Mouse (Mus musculus) naive thymus-derived CD4-positive, alpha-beta T cell, adult 2 months (primary cell): ENCODE data around the gene Mink1.
"Not testable (repeated sequence)": the region's sequence is repeated elsewhere in the genome, so short reads cannot be mapped to it uniquely, and the experiment has no call there.

Source experiments
- DNase-seq: peaks from one replicate; pipeline ENCODE4 v3.0.0-alpha.2; 2011; ENCODE audit warnings: low read depth

Mink1 gene

DNA sequence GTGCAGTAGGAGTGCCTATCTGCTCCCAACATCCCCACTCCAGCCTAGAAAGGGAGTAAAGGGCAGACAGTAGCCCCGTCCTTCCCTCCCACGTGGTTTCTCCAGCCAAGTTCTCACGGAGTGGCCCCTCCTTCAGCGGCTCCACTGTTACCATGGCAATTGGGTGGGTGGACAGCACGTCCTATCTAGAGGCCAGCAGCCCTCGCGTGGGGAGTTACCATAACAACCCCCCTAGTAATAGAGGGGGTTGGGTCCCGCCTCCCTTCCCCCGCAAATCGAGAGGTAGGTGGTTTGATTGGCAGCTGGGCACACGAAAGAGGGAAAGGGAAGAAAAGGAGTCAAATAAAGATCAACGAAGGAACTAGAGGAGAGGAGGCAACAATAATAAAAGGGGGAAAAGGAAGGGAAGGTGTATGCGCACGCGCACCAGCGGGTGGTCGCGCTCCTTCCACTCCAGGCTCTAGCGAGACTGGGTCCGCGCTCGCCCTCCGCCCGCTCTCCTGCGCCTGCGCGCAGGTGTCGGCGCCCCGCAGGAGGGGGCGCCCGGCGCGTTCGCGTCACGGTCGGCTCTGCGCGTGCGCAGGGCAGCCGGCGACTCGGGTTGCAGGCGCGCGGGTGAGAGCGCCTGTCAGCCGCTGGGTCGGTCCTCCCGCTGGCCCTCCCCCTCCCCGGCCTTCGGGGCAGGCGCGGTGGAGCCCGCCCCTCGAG is at the start of gene Mink1:
Gene Mink1 (plus strand): TSS at position 595 of the 708 bp plus-strand sequence.
- peak; percentile 92 for DNase-seq

DNA sequence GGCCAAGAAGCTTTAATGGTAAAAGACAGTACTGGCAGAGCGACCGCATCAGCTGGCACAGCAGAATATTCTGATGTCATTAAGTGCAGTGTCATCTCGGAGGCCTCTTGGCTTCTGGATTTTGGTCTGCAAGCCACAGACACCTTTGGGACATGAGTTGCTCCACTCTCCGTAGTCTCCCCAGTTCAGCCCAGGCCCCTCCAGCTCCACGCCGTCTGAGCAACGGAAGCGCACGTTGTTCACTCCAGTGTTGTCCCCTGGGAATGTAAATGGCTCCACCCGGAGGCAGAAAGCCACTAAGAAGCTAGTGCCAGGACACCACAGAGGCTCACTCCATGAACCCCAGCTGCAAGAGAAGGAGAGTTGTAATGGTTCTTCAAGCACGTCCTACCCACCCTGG is 49.2 kb upstream of the Mink1 start:
- DNase-seq, result no peak

DNA sequence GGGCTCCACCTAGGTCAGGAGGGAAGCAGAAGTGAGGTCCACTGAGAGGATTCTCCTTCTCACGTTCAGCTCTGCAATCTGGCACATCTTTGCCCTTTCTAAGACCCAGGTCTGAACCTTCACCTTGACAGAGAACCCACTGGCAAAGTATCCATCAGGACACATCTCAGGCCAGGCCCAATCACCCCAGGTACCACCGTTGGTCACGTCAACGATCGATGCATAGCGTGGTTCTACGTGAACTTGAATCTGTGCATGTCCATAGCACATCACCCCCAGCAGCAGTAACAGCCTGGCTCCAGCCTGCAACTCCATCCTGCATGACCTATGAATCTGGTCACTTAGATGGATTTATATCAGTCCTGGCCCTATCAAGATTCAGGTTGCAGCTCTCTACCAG is 48.4 kb upstream of the Mink1 start, which contains the start of gene Vmo1:
Gene Vmo1 (minus strand): TSS at position 329 of the 400 bp plus-strand sequence.
- DNase-seq, result no peak

DNA sequence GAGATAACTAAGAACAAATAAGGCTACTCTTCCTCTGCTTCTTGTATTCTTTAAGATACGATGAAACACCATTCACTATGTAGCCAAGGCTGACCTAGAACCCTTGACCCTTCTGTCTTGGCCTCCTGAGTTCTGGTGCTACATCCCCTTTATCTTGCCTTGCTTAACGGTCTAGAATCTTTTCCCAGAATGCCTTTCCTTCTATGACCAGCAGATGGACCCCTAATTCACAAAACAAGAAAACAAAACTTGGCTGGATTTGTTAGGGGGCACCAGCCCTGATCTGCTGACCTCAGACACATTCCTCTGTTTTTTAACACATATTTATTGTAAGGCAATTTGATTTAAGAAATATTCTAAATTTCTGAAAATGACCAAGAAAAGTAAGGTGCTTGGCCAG is 46.3 kb upstream of the Mink1 start:
- peak; percentile 77 for DNase-seq

DNA sequence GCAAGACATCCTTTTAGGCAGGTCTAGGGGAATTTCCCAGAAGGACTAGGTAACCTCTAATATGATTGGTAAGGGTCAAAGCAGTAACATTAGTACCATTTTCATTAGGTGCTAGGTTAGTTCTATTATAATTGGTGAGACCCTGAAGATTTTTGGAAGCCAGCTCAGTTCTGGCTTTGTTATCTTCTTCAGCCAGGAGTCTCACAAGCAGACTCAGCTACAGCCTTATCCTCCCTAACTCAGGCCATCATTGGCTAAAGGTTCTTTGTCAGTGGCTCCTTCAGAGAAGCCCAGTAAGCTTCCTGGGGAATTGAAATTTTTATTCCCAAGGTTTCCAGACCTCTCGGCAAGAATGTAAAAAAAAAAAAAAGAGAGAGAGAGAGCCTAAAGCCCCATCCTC is 44.2 kb upstream of the Mink1 start:
- no peak for DNase-seq

DNA sequence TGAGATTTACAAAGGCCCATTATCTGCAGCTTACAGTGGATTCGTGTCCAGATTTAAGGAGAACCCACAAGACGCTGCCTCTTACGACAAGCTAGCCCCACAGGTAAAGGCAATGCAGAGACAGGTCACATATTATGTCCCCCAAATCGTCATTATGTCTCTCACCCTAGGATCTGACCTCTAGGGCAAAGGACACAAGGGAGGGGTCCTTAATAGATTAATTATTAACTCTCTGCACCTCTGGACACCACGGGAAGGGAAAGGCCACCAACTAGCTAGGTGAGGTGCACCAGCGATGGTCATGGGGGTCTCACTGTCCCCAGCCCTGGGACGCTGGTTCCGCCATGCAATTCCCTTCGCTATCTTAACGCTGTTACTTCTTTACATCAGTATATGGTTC is 43.8 kb upstream of the Mink1 start, which contains the start of gene Gltpd2:
Gene Gltpd2 (plus strand): TSS at position 274 of the 400 bp plus-strand sequence.
- no peak for DNase-seq

DNA sequence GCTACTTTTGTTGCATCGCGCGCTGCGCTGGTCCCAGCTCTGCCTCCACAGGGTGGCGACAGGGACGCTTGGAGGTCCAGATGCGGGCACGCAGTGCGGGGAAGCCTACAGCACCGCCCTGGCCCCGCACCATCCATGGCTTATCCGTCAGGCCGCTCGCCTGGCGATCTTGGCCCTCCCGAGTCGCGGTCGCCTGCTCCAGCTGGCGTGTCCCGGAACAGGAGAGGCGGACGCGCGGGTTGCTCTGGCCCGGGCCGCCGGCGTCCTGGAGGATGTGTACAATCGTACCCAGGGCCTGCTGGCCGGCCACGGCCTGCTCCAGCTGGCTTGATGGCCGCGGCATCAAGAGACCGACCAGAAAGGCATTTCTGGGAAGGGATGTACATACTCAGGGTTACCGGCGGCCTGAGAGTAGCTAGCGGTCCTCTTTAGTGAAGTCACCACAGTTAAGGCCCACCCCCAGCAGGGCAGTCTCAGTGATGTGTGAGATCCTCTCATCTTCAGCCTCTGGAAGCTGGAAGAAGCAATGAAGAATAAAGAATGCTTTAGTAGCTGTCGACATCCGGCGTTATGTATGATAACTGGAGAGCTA is 42.4 kb upstream of the Mink1 start:
- DNase-seq, result no peak

DNA sequence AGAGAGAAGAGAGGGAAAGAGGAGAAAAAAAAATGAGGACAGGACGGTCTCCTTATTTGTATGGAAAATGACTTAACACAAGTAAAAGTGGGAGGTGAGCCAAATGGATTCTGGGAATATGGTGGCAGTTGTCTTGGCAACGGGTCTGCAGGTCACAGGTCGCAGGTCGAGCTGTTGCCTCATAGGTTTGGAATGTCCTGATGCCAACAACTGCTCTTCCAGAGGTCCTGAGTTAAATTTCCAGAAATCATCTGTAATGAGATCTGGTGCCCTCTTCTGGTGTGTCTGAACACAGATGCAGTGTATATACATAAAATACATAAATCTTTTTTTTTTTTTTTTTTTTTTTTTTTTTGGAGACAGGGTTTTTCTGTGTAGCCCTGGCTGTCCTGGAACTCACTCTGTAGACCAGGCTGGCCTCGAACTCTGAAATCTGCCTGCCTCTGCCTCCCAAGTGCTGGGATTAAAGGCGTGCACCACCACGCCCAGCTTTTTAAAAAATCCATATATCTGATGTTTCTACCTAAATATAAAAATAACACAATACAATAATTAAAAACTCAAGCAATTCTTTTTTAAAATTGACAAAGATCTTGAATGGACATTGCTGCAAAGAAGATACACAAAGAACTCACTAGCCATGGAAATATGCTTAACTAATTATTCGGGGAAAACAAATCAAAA is 39.2 kb upstream of the Mink1 start:
- not testable (repeated sequence) for DNase-seq

DNA sequence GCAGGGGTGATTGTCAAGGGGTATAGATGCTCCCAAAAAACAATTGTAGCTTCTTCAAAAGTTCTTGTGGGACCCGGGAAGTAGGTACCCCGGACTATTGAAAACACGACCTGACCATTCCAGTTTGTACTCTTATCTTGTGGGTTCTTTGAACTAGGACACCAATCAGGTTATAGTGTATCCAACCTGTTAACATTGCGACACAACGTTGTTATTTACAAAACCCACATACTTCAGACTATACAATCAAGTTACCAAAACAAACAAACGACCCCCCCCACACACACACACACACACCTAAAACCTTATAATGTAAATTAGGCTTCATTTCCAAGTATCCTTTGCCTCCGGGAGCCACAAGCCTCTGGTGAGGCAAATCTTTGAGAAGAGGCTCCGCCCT is 37.9 kb upstream of the Mink1 start:
- DNase-seq, result no peak

DNA sequence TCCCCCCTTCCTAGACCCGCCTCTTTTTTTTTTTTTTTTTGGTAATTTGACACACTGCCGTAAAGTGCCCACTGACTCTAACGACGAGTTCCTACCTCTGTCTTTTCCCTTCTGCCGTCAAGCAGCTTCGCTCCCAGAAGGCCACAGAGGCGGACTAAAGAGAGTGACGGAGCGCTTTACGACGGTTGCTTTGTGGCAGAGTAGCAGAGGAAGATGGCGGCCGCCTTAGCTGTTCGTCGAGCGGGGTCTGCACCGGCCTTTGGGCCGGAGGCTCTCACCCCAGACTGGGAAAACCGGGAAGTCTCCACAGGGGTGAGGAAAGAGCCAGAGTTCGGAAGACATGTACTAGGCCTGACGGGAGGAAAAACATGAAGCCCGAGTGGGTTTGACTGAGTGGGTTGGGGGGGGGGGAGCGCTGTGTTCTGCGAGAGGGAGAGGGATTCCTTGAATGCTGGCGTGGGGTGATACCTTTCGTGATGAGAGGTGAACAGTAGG is 37.5 kb upstream of the Mink1 start, which contains the start of gene Psmb6:
Gene Psmb6 (plus strand): TSS at position 184 of the 495 bp plus-strand sequence.
- DNase-seq, result peak; percentile 95

DNA sequence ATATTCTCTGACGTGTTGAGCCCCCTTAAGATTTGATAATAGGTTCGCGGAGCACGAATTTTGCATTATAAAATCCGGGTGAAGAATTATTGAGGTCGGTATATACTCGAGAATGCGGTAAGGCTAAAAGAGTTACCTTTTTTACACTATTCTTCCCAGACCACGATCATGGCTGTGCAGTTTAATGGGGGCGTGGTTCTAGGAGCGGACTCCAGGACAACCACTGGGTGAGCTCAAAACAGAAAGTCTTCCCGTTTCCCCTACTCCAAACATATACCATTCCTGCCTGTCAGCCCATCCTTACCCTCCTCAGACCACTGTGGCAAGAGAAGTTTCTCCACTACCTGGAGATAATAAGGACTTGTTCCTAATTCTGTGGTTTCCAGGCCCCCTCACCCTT is 37.0 kb upstream of the Mink1 start:
- no peak for DNase-seq

DNA sequence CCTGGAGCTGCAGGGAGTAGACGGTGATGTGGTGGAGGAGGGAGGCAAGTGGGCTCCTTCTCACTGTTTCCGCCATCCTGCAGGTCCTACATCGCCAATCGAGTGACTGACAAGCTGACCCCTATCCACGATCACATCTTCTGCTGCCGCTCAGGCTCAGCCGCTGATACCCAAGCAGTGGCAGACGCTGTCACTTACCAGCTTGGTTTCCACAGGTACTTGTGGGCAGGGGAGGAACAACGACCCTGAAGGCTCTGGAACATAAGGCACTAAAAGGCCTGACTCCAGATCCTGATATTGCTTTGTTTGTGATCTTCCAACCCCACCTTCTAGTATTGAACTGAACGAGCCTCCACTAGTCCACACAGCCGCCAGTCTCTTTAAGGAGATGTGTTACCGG is 36.5 kb upstream of the Mink1 start:
- DNase-seq, result no peak

DNA sequence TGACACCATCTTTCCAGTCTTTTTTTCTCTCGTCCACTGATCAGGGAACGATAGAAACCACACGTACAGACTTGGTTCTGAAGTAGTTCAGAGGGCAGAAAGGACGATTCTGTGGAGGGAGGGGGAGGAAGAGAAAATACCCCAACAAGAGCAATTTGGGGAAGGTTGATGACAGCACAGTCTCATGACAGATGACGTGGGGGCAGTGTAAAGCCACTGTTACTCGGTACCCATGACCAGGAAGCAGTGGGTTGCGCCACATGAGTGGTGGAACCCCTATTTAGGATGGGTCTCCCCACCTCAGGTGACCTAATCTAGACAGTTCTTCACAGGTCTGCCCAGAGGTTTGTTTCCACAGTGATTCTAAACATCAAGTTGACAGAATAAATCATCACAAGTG is 34.1 kb upstream of the Mink1 start:
- DNase-seq, result no peak

DNA sequence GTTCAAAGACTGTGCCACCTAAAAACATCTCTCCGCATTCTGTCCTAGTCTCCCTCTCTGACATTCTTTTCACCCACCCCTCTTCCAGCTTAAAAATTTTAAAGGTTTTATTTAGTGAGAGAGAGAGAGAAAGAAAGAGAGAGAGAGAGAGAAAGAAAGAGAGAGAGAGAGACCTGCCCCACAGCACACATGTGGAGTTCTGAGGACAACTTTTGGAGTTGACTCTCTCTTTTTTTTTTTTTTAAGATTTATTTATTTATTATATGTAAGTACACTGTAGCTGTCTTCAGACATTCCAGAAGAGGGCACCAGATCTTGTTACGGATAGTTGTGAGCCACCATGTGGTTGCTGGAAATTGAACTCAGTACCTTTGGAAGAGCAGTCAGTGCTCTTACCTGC is 31.6 kb upstream of the Mink1 start:
- not testable (repeated sequence) for DNase-seq

DNA sequence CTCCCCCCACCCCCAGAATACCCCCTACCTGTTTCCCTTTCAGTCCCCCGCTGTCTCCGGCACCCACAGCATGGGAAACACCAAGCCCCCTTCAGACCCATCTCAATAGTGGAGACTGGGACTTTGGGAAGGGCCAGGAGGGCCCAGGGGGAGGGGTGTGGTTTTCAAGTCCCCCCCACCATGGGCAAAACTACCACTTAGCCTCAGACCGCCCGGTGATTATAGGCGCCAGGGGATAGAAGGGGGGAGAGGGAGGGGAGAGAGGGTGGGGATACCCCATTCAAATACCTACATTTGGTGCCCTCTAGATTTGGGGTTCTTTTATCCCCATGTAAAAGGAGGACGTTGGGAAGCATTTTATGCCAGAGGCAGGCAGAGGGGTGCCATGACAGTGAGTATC is 29.8 kb upstream of the Mink1 start, which contains the start of gene Gm40193:
Gene Gm40193 (minus strand): TSS at position 101 of the 400 bp plus-strand sequence.
- DNase-seq, result no peak

DNA sequence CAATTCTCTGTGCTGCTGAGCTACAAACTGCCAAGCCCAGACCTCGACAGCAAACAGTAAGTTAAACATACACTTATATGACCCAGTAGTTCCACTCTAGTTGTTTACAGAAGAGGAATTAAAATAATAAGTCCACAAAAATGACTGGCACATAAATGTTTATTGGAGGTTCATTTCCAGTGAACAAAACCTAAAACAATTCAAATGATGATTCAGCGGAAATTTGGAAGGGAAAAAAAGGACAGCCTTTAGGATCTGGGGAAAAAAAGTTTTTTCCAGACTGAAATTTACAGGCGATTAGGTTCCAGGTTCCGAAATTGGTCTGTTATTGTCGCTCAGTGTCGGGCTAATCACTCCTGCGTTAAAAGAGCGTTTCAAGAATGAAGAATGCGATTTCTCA is 23.3 kb upstream of the Mink1 start:
- DNase-seq, result no peak

DNA sequence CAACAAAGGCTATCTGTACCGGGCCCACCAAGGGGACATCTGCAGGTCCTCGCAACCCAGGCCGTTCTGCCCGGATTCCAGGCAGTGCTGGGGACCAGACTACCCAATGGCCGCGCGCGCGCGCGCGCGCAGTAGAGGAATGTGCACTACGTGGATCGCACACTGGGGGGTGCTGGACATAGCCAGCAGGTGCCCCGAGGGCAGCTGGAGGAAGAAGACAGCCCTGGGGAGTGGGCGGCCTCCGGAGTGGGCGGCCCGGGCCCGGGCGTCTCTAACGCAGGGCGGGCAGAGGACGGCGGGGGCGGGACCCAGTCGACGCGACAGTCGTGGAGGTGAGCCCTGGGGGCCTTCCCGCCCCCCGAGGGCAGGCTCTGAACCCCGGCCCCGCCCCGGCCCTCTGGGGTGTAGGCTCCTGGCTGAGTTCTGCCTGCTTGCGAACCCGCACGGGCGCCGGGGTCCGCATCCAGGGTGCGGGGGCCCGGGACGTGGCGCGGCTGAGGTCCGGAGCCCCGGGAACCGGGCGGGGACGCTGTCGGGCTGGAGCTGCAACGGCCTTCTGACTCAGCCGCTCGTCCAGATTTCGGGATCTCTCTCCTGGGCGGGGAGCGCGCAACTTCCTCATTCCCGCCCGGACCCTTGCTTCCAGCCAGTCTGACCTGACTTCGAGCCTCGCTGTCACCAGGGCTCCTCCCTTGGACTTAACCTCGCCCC is 22.6 kb upstream of the Mink1 start, which contains the start of gene Pld2:
Gene Pld2 (plus strand): TSS at position 188 of the 711 bp plus-strand sequence.
- peak; percentile 89 for DNase-seq

DNA sequence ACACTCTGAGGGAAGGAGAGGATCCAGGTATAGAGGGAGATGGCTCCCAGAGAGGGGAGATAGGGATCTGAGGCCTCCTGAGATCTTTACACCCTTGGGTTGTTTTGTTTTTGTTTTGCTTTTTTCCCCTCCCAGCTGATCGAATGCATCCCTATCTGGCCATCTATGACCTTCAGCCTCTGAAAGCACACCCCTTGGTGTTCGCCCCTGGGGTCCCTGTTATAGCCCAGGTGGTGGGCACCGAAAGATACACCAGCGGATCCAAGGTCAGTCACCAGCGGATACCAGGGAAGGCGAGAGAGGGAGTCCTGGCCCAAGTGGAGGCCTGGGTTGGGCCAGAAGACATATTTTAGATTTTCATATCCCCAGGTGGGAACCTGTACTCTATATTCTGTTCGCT is 21.8 kb upstream of the Mink1 start:
- no peak for DNase-seq

DNA sequence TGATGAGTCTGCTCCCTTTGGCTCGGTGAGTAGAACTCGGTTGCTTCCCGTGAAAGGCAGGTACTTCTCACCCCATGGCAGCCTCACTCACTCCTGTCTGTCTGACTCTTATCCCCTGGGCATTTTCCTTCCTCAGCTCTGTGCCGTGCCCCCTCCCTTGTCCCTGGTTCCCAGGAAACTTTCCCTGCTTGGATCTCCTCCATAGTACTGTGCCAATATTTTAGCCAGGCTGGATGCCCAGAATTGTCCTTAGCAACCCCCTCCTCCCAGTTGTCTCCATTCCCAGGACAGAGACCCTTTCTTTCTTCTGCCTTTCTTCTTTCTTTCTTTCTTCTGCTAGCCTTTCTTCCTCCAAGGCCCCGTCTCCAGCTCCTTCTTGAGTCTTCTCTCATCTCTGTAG is 21.3 kb upstream of the Mink1 start:
- no peak for DNase-seq

DNA sequence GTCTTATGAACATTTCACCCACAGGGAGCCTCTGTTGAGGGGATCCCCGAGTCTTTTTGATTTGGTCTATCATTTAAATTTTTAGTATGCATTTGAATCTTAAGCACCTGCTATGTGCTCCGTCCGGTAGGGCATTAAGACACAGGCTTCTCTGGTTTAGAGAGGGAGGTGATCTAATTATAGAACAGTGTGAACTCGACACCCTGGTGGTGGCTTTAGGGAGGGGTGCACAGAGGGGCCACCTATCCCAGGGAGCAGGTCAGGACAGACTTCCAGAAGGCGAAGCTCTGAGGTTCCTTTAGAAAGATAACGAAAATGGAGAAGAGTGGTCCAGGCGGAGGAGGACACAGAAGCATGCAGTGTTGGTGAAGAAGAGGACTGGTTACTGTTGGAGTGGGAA is 18.2 kb upstream of the Mink1 start:
- DNase-seq, result no peak

DNA sequence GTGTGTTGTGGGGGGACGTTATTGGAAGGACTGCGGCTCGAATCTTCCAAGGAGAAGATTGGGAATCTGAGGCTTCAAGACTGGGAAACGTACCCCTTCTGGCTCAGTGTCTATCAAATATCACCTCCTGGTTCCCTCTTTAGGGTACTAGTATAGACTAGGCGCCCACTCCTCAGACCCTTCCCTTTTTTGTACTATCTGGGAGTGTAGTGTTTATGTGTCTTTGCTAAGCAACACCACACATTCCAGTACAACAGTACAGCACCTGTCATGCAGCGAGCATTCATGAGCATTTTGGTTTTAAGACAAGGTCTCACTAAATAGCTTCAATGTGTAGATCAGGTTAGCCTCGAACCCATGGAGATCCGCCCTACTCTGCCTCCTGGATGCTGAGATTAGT is 11.2 kb upstream of the Mink1 start:
- no peak for DNase-seq

DNA sequence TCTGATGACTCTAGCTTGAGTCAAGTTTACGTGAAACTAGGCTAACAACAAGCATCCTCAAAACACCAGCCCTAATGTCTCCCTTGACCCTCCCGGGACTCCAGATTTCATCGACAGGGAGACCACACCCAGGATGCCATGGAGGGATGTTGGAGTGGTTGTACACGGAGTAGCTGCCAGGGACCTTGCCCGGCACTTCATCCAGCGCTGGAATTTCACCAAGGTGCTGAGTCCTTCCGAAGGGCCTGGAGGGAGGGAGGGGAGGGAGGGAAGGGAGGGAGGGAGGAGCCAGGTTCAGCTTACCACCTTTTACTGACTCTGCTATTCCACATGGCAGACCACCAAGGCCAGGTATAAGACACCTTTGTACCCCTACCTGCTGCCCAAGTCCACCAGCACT is 8.7 kb upstream of the Mink1 start:
- DNase-seq, result no peak
